Mouse (Mus musculus): Measurements from ENCODE around the gene Sorcs3.
A peak's percentile ranks its signal among the peaks of the same experiment; 100 is the strongest.

The Sorcs3 gene

DNA sequence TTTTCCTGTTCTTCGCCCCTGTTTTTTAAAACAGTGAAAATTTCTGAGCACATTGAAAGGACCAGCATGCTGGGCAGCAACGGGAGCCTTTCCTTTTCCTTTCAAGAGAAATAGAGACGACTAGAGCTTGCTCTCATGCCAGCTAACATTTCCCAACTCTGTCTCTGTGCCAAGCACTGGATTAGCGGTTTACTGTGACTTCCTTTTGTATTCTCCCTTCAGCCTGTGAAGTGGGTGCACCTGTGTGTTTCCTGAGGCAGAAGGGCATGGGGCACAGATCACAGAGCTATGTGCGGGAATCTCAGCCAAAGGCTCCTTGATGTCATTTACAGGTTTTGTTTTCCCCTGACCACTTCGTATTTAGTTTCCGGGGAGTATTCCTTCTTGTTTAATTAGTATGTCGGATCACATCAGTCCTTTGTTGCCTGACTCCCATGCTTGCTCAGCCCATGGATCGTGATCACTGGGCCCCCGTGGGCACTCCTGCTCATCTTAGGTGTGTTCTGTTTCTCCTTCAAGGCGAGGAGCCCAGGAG is 172.2 kb downstream of the Sorcs3 start:
- ATAC-seq (ENCODE audit: low TSS enrichment), result no peak

- ATAC-seq (ENCODE audit: low TSS enrichment), result peak; percentile 96
These were observed 185.7 kb downstream of the Sorcs3 start for GRCm38 (mm10) chr19:48391551-48391950.

- no peak for ATAC-seq (ENCODE audit: low TSS enrichment)
These were observed 199.1 kb downstream of the Sorcs3 start for GRCm38 (mm10) chr19:48404774-48405495.

DNA sequence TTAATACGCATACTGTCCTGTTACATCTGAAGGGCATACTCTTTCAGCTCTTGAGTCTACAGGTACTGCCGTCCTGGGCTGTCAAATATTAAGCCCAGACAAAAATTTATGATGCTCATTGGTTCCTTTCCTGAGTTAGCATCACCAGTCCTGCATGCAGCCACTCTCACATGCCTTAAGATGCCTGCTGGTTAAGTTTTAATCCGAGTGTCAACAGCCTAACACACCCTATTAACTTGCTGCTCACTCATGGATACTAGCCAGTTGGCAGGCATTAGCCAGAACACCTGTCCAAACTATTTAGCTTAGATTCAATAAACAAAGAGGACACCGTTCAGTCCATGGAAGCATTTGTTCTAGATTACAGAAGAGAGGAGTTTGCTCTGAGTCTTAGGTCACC is 202.4 kb downstream of the Sorcs3 start:
- ATAC-seq (ENCODE audit: low TSS enrichment), result no peak

- ATAC-seq (ENCODE audit: low TSS enrichment), result peak; percentile 52; the same call in 1 of the 2 replicates
These were observed 205.5 kb downstream of the Sorcs3 start for GRCm38 (mm10) chr19:48411332-48411731.

DNA sequence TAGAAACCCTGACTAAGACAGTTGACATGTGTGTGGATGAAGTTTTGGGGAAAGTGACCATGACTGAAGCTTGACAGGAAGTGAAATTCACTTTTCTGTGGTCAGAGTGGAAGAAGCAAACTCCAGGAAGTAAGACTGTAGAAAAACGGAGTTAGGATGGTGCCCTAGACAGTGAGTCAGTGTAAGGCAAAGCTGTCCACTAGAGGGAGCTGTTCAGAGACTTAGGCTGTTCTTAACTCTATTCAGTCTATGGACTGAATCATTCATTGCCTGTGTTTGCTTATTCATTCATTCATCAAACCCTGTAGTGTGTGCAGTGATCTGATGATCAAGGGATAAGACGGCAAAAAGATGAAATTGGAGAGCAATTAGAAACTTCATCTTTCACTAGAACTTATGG is 208.0 kb downstream of the Sorcs3 start:
- peak; percentile 94 for ATAC-seq (ENCODE audit: low TSS enrichment)

DNA sequence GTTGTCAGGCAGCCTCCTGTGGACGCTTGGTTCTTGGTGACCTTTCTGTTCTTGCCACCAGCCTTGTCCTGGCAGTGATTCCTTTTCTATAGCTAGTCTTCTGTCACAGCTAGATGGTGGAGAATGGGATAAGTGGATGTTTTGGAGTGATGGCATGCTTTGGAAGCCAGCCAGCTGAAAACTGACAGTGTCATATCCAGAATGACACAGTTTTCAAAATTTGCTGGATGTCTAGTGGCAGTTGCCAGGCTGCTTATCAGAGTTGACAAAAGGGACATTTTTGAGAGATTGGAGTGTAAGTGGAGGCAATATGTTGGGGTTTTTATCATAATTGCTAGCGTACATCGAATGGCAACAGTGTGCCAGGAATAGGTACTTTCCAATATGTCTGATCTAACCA is 212.5 kb downstream of the Sorcs3 start:
- ATAC-seq (ENCODE audit: low TSS enrichment), result no peak

DNA sequence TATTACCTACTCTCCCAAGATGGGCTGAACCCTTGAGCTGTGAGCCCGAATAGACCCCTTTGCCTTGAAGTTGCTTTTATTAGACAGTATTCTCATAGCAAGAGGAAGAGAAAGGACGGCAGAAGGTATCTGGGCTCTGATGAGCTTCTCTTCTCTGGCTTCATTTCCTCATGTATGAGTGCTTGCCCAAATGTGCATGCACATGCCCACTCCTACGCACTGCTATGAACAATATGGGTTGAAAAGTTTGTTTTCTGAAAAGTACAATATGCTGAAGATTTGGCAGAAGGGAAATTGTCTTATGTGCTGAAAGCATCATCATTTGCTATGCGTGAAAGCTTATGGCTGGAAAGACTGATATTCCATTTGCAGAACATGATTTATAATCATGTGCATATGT is 223.4 kb downstream of the Sorcs3 start:
- peak; percentile 78; the same call in 1 of the 2 replicates for ATAC-seq (ENCODE audit: low TSS enrichment)

GRCm38 (mm10) chr19:48429755-48430154 is 223.9 kb downstream of the Sorcs3 start:
- peak; percentile 50; the same call in 1 of the 2 replicates for ATAC-seq (ENCODE audit: low TSS enrichment)

GRCm38 (mm10) chr19:48430328-48430727 is 224.5 kb downstream of the Sorcs3 start:
- ATAC-seq (ENCODE audit: low TSS enrichment), result no peak

DNA sequence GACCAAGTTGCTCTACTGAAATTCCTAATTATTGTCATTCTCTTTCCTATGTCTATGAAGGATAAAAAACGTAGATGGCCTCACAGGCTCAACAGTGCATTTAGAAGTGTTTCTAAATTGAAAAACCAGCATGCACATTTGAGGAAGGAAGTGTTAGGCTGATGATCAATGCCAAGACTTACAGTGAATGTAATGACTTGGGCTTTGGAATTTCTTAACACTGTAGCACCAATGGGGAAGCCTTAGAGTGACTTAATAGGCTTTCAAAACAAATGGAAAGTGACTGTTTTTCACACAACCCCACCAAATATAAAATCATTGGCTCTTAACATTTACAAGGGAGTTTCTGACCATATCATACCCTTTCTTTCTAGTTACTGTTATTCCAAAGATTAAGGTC is 232.6 kb downstream of the Sorcs3 start:
- ATAC-seq (ENCODE audit: low TSS enrichment), result no peak

DNA sequence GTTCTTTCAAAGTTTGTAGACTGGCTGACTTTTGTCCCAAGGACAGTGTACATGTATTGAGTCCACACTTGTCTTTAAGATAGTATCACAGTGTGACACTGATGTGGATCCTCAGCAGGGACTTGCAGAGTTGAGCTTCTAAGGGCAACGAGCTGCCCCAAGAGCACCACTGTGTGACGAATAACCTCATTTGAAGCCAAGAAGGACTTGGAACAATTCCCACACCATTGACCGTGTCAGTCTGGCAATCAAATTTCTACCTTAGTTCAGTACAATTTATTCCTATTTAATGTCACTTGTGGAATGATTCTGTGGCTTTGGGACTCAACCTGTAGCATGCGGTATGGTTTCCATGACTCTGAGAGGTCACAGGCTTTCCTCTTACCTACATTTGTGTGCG is 255.3 kb downstream of the Sorcs3 start:
- no peak for ATAC-seq (ENCODE audit: low TSS enrichment)

DNA sequence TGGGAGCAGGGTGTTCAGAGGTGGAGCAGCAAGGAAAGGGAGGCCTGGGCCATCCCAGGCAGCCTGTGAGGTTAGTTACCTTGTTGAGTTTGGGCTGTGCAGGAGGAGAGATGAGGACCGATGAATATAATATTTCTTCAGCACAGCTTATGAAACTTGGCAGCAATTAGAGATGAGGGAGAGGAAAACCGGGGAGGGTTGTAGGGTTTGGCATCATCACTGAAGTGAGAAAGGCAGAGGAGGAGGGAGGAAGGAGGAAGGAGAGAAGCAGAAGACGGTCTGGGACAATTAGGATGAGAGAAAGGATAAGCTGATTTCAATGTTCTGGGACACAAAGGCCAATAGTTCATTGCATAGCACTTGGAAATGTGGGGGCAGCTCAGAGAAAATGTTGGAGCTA is 256.6 kb downstream of the Sorcs3 start:
- ATAC-seq (ENCODE audit: low TSS enrichment), result peak; percentile 77

DNA sequence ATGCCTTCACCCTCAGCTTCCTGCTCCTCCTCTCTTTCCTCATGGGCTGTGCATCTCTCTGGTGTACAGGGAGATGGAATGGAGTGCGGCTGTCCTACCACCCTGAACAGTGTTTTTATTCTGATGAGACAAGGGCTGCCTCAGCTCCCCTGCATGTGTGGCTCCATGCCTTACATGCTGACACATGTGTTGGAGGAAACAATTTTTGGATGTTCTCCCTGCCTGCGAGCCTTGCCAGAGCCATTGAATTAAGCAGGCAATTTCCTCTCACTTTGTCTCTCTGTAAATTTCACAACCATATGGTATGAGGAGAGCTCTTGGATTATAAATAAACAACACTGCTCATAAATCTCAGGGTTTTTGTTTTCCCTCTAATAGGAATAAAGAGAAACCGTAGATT is 257.7 kb downstream of the Sorcs3 start:
- ATAC-seq (ENCODE audit: low TSS enrichment), result peak; percentile 64

DNA sequence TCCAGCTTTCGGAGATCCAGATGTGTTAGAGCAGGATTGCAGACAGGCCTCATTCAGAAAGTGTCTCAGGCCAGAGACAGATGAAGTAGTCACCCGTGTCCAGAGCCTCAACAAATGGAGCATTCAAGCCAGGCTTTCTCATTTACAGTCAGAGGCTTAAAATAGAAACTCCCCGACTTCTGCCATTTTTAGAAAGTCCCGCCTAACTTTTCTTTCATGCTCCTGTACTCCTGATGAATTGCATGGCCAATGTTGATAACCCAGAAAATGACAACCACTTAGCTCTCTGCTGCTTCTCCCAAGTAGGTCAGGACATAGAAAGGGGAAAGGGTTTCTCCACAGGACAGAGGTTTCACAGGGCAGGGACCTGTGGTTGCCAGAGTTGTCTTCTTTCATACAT is 261.6 kb downstream of the Sorcs3 start:
- no peak for ATAC-seq (ENCODE audit: low TSS enrichment)

GRCm38 (mm10) chr19:48469791-48470410 is 264.1 kb downstream of the Sorcs3 start:
- ATAC-seq (ENCODE audit: low TSS enrichment), result no peak

GRCm38 (mm10) chr19:48471927-48472326 is 266.1 kb downstream of the Sorcs3 start:
- no peak for ATAC-seq (ENCODE audit: low TSS enrichment)

- ATAC-seq (ENCODE audit: low TSS enrichment), result no peak
These were observed 270.1 kb downstream of the Sorcs3 start for GRCm38 (mm10) chr19:48475784-48476410.

DNA sequence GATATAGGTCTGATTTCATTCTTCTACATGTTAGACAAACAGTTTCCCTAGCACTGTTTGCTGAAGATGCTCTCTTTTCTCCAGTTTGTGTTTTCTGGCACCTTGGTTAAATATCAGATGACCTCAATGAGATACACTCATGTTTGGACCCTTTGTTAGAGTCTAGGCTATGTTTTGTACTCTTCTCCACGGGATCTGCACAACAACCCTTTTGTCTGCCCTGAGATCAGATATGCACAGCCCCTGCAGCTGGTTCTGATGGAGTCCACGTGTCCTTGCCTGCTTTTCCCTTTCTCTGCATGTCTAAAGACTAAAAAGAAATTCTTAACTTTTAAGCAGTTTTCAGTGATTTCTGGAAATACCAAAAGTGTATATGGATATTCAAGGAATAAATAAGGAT is 273.0 kb downstream of the Sorcs3 start:
- peak; percentile 76 for ATAC-seq (ENCODE audit: low TSS enrichment)

DNA sequence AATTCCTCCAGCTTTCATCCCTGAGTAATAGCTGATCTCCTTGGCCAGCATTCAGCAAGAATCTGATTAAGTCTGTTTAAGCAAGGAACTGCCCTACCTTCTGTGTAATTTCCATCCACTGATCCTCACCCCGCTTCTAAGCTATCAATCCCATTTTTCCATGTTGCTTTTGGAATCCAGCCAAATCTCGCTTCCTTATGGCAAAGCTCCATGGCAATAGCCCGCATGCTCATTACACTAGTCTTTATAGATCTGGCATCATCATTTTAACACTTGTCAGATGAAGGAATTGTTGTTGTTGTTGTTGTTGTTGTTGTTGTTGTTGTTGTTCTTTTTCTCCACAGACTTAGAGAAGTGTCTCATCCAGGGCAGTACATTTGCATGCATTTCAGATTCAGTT is 277.1 kb downstream of the Sorcs3 start:
- no peak for ATAC-seq (ENCODE audit: low TSS enrichment)

GRCm38 (mm10) chr19:48491111-48491510 is 285.3 kb downstream of the Sorcs3 start:
- no peak for ATAC-seq (ENCODE audit: low TSS enrichment)

GRCm38 (mm10) chr19:48503896-48504620 is 298.2 kb downstream of the Sorcs3 start:
- ATAC-seq (ENCODE audit: low TSS enrichment), result no peak
